Mouse (Mus musculus) kidney, adult 2 months (tissue): ENCODE results near the gene Igsf21. TPM values are rescaled to one million over a fixed set of nuclear protein-coding genes. Genes with fewer than 3 reads are reported as not detected.
A peak's percentile ranks its signal among the peaks of the same experiment; 100 is the strongest.

Source experiments
- DNase-seq: peaks from one replicate; pipeline ENCODE4 v3.0.0; 2021
- H3K27ac ChIP-seq: fragments of 200-500 bp; 2 replicates; pipeline ENCODE4 v1.5.1; 2012; ENCODE audit warnings: low read depth, low read length, control low read depth, inconsistent platforms; ENCODE audit not compliant: insufficient read depth
- H3K27me3 ChIP-seq: fragments of 200-500 bp; replicated peaks from 2 replicates; pipeline ENCODE4 v1.6.1; 2012; ENCODE audit warnings: mild to moderate bottlenecking, moderate library complexity, low read length, inconsistent platforms; ENCODE audit not compliant: control insufficient read depth, insufficient read depth
- H3K36me3 ChIP-seq: fragments of 200-500 bp; 2 replicates; pipeline ENCODE4 v1.6.1; 2012; ENCODE audit warnings: mild to moderate bottlenecking, moderate library complexity, low read length, inconsistent platforms; ENCODE audit not compliant: control insufficient read depth, insufficient read depth
- H3K4me1 ChIP-seq: fragments of 200-500 bp; 2 replicates; pipeline ENCODE4 v1.6.1; 2011; ENCODE audit warnings: low read length; ENCODE audit not compliant: control insufficient read depth, insufficient read depth
- H3K4me3 ChIP-seq: fragments of 200-500 bp; 2 replicates; pipeline ENCODE4 v1.5.1; 2011; ENCODE audit warnings: mild to moderate bottlenecking, low read depth, low read length, control low read depth; ENCODE audit not compliant: insufficient read depth
- CTCF ChIP-seq: fragments of 200-500 bp; conservative IDR thresholded peaks from 2 replicates; pipeline ENCODE4 v1.5.1; 2011; ENCODE audit warnings: low read depth, mild to moderate bottlenecking, control low read depth, low read length, moderate library complexity, mixed read lengths; ENCODE audit not compliant: insufficient read depth, insufficient read length
- POLR2A ChIP-seq: fragments of 200-500 bp; IDR thresholded peaks from one replicate; pipeline ENCODE4 v1.6.1; 2011; ENCODE audit warnings: low read depth, low read length, control low read depth
- WGBS: fragments of 180-500 bp; shearing (Covaris S2); methylation state at CpG from one replicate; pipeline ENCODE4 v1.1.7; 2018; 5-methylcytosine and 5-hydroxymethylcytosine counted together
- polyA plus RNA-seq: library from polyadenylated mRNA; depleted of rRNA; stranded (reverse); fragments of >200 nt; gene quantifications from 2 replicates; pipeline ENCODE4 v1.2.3, GENCODE M21; 2012

Gene Igsf21
- polyA plus RNA-seq, 1 experiment: 0.39 TPM

DNA sequence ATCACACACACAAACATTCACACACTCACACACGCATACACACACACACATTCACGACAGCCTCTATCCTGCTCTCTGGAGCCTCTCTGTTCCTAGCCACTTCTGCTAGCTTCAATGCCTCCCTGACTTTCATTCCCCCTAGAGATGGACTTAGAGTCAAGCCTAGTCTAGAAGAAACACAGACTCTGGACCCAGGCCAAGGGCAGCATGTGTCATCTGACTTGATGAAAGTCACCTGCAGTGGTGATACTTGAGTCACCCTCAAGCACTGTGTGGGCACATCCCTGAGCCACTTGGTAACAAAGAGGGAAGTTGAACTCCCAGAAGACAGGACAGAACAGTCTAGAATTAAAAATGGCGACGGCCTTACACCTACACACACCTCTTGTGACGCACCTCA lies 168.2 kb downstream of the Igsf21 start:
- WGBS: 79% methylated on average over 5 of the region's 5 CpGs
- no peaks in the 10 kb centered on the region for H3K4me1 ChIP-seq
- no peaks in the 10 kb centered on the region for H3K36me3 ChIP-seq
- DNase-seq: no peak
- no peaks in the 10 kb centered on the region for H3K27me3 ChIP-seq
- no peak overlapping the region for H3K4me3 ChIP-seq
- no peak overlapping the region for H3K27ac ChIP-seq
- no peak for TF ChIP-seq POLR2A
- TF ChIP-seq CTCF: no peak

DNA sequence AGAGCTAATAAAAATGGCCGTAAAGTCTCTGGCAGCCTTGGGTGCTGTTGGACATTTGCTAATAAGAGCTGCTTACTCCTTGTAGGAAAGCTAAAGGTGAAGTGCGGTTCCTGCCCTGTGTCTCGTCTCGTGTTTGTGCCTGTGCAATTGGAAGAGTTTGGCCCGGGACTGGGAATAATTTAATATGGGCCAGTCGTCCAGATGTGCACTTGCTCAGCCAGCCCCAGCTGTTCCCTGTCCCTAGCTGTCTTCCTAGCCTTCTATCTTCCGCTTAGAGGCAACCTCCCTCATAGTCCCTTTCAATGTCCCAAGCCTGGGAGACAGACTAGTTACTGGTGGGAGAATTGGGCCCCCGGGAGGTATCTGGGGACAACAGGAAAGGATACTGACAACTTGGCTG lies 169.0 kb downstream of the Igsf21 start:
- Histone ChIP-seq H3K27me3 (no peaks in the 10 kb centered on the region), H3K36me3 (no peaks in the 10 kb centered on the region), H3K4me1 (no peaks in the 10 kb centered on the region), H3K27ac (no peak overlapping the region), H3K4me3 (no peak overlapping the region)
- TF ChIP-seq POLR2A (no peak), CTCF (no peak)
- 46% methylated on average over 8 of the region's 8 CpGs for WGBS
- no peak for DNase-seq

DNA sequence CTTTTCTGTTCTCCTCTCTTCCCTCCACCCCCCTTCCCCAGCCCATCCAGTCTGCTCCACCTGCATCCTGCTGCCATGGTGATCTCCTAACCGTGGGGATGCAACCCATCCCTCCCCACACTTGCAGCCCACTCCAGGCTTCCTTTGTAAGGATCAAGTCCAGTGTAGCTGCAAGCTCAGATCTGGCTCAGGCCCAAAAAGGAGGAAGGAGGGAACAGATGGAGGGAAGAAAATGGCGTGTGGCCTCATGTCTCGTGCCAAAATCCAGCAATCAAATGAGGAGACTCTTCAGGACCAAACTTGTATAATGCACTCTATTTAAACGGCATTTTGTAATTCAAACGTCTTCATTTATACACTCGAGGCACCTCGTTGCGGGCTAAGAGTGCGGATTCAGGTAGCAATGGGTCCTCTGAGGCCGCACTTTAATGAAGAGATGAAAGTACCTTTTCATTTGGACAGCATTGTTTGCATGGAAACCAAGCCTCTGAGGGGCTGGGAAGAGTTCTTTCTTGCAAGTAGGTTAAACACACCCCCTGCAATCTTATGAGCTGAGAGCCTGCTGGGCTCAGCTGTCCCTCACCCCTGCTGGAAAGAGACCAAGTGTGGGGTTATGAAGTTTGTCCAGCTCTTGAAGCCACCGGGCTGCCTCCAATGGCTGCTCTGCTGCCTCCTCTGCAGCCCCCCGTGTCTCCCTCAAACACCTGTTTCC lies 169.6 kb downstream of the Igsf21 start:
- no peak for DNase-seq
- Histone ChIP-seq H3K4me1 (no peaks in the 10 kb centered on the region), H3K27me3 (no peaks in the 10 kb centered on the region), H3K27ac (no peak overlapping the region), H3K36me3 (no peaks in the 10 kb centered on the region), H3K4me3 (no peak overlapping the region)
- TF ChIP-seq POLR2A (no peak), CTCF (no peak)
- WGBS: 71% methylated on average over 12 of the region's 12 CpGs

DNA sequence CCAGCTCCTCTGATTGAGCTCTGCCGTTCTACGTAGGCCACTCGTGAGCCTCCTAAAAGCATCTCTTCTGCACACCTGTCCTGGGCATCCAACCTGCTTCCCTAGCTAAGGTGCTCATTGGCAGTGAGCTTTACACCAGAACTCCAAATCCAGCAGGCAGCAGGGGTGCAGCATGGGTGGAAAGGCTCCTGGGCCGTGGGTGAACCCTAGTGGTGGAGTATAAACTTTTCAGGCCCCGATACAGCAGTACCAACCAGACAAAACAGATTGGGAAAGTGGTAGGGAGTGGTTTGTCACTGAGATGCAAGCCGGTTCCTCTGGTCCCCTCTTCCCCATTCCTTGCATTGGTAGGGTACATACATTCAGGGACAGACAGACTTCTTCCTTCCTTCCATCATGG lies 170.2 kb downstream of the Igsf21 start:
- no peak for DNase-seq
- Histone ChIP-seq H3K27ac (no peak overlapping the region), H3K36me3 (no peaks in the 10 kb centered on the region), H3K27me3 (no peaks in the 10 kb centered on the region), H3K4me3 (no peak overlapping the region), H3K4me1 (no peaks in the 10 kb centered on the region)
- WGBS: 69% methylated on average over 6 of the region's 6 CpGs
- TF ChIP-seq CTCF (peak; percentile 34; the same call in 1 of the 2 replicates), POLR2A (no peak)

DNA sequence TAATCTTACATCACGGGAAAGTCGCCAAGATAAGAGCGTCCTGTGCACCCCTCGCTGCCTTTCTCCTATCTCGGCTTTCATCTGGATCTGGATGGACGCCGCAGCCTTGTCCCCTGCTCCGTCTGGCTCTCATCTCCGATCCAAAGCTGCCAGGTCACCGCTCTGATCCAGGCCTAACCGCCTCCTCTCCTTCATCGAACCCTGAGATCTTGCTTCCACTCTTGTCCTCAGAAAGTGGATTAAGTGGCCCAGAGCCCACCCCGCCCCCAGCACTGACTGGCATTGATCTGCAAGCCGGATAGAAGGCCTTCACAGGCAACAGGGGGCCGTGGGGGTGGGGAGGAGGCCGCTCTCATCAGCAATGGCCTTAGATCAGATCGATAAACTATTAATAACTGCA lies 175.5 kb downstream of the Igsf21 start:
- no peaks in the 10 kb centered on the region for H3K36me3 ChIP-seq
- no peaks in the 10 kb centered on the region for H3K4me1 ChIP-seq
- no peaks in the 10 kb centered on the region for H3K27me3 ChIP-seq
- H3K27ac ChIP-seq: no peak overlapping the region
- no peak for DNase-seq
- no peak overlapping the region for H3K4me3 ChIP-seq
- TF ChIP-seq POLR2A (no peak), CTCF (no peak)
- 45% methylated on average over 17 of the region's 17 CpGs for WGBS

DNA sequence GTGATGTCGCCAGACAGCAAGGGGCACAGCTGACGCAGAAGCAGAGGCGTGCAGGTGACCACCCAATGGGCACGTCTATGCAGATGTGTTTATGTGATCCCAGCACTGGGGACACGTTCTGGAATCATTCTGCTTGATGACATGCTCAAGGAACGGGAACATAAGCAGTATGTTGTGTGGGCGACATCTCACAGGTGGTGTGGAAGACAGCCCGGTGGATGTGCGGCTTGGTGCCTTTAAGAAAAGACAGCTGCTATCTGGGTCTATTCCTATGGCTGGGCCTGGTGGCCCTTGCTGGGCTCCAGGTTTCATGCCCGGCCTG lies 176.3 kb downstream of the Igsf21 start:
- Histone ChIP-seq H3K36me3 (no peaks in the 10 kb centered on the region), H3K4me1 (no peaks in the 10 kb centered on the region), H3K27ac (no peak overlapping the region), H3K4me3 (no peak overlapping the region), H3K27me3 (no peaks in the 10 kb centered on the region)
- DNase-seq: no peak
- 37% methylated on average over 10 of the region's 10 CpGs for WGBS
- TF ChIP-seq CTCF: no peak
- TF ChIP-seq POLR2A: no peak

DNA sequence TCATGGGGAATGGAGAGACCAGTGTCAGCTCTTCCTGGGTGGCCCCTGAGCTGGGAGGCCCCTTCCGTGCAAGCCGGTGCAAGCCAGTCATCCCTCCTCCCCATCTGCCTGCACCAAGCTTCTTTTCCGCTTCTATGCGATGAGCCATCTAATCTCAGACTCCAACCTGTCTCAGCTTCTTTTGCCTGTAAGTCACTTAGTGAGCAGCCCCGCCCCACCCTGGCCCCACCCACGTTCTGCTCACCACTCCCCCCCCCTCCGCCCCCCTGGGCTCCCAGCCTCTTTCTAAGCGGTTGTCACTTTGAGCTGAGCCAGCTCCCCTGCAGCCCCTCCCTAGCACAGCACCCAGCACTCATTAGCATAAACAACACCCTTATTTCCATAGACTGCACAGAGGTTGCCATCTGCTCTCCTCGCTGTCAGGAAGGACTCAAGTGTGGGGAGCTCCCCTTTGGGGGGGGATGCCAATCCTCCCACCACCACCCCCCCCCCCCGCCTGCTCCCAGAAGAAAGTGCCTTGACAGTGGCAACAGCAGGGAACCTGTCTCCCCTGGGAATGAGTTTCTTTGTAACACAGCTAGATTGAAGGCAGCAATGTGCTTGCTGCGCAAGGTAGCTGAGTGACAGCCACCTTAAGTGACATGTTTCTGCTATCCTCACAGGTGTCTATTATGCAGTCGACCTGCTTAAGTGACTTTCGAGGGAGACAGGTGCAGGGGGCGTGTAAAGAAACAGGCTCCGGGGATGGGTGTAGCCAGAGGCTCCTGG lies 176.8 kb downstream of the Igsf21 start:
- no peak for TF ChIP-seq POLR2A
- no peak for TF ChIP-seq CTCF
- no peaks in the 10 kb centered on the region for H3K4me1 ChIP-seq
- no peak for DNase-seq
- no peak overlapping the region for H3K27ac ChIP-seq
- H3K4me3 ChIP-seq: no peak overlapping the region
- 17% methylated on average over 15 of the region's 15 CpGs for WGBS
- H3K36me3 ChIP-seq: no peaks in the 10 kb centered on the region
- H3K27me3 ChIP-seq: no peaks in the 10 kb centered on the region
